Mouse (Mus musculus): ENCODE data around the gene Ufl1. TPM values are rescaled to one million over a fixed set of nuclear protein-coding genes. Genes with fewer than 3 reads are reported as not detected.
A peak's percentile ranks its signal among the peaks of the same experiment; 100 is the strongest.
"Not testable (repeated sequence)": the region's sequence is repeated elsewhere in the genome, so short reads cannot be mapped to it uniquely, and the experiment has no call there.

Ufl1 gene
- polyA plus RNA-seq (2015; fragmentation: Nextera tagmentation; extraction: Ambion mirVana), result 36.0 and 43.0 TPM in 2 replicates

- ATAC-seq, result peak; percentile 99
- peaks cover 10% of the 10 kb centered on the region for H3K36me3 ChIP-seq (ENCODE audit: control insufficient read depth, insufficient read depth, low read length)
- peak within 1 kb of the TSS; percentile 73 for H3K4me2 ChIP-seq (ENCODE audit: low read length)
- no peaks in the 10 kb centered on the region for H3K27me3 ChIP-seq (replicated peaks; ENCODE audit: control insufficient read depth, insufficient read depth, low read length)
- no peaks in the 10 kb centered on the region for H3K9me3 ChIP-seq (ENCODE audit: control insufficient read depth, low read length)
- peak within 1 kb of the TSS; percentile 99 for H3K27ac ChIP-seq (ENCODE audit: low read depth, low read length)
- peaks cover 5% of the 10 kb centered on the region for H3K4me1 ChIP-seq (ENCODE audit: control insufficient read depth, insufficient read depth, low read depth, low read length)
- WGBS, result 0% methylated on average over 29 of the region's 30 CpGs
- peak within 1 kb of the TSS; percentile 99 for H3K9ac ChIP-seq (ENCODE audit: low read depth, low read length)
- H3K4me3 ChIP-seq (ENCODE audit: low read length), result peak within 1 kb of the TSS; percentile 78
These were observed at the start of gene Ufl1 for GRCm38 (mm10) chr4:25281671-25282038. TSS of gene Ufl1 (minus strand) at chr4:25281821.

GRCm38 (mm10) chr4:25325684-25326220 lies 44.1 kb upstream of the Ufl1 start:
- no peak overlapping the region for H3K9ac ChIP-seq (ENCODE audit: low read depth, low read length)
- H3K27ac ChIP-seq (ENCODE audit: low read depth, low read length), result no peak overlapping the region
- no peak for ATAC-seq
- H3K4me2 ChIP-seq (ENCODE audit: low read length), result no peak overlapping the region
- H3K9me3 ChIP-seq (ENCODE audit: control insufficient read depth, low read length), result no peaks in the 10 kb centered on the region
- WGBS, result 90% methylated on average over 3 of the region's 3 CpGs
- H3K4me3 ChIP-seq (ENCODE audit: low read length), result no peak overlapping the region
- no peaks in the 10 kb centered on the region for H3K27me3 ChIP-seq (replicated peaks; ENCODE audit: control insufficient read depth, insufficient read depth, low read length)
- H3K36me3 ChIP-seq (ENCODE audit: control insufficient read depth, insufficient read depth, low read length), result no peaks in the 10 kb centered on the region
- no peaks in the 10 kb centered on the region for H3K4me1 ChIP-seq (ENCODE audit: control insufficient read depth, insufficient read depth, low read depth, low read length)

- no peak overlapping the region for H3K9ac ChIP-seq (ENCODE audit: low read depth, low read length)
- H3K36me3 ChIP-seq (ENCODE audit: control insufficient read depth, insufficient read depth, low read length), result no peaks in the 10 kb centered on the region
- H3K27me3 ChIP-seq (replicated peaks; ENCODE audit: control insufficient read depth, insufficient read depth, low read length), result no peaks in the 10 kb centered on the region
- no peaks in the 10 kb centered on the region for H3K9me3 ChIP-seq (ENCODE audit: control insufficient read depth, low read length)
- H3K4me1 ChIP-seq (ENCODE audit: control insufficient read depth, insufficient read depth, low read depth, low read length), result no peaks in the 10 kb centered on the region
- H3K27ac ChIP-seq (ENCODE audit: low read depth, low read length), result no peak overlapping the region
- no peak overlapping the region for H3K4me2 ChIP-seq (ENCODE audit: low read length)
- WGBS, result 74% methylated on average over 2 of the region's 2 CpGs
- no peak overlapping the region for H3K4me3 ChIP-seq (ENCODE audit: low read length)
- ATAC-seq, result no peak
These were observed 41.1 kb upstream of the Ufl1 start for GRCm38 (mm10) chr4:25322631-25323178.

GRCm38 (mm10) chr4:25313767-25314166 lies 32.1 kb upstream of the Ufl1 start:
- no peak for ATAC-seq
- Histone ChIP-seq H3K4me3 (ENCODE audit: low read length) (no peak overlapping the region), H3K9me3 (ENCODE audit: control insufficient read depth, low read length) (no peaks in the 10 kb centered on the region), H3K27ac (ENCODE audit: low read depth, low read length) (no peak overlapping the region), H3K36me3 (ENCODE audit: control insufficient read depth, insufficient read depth, low read length) (no peaks in the 10 kb centered on the region), H3K4me1 (ENCODE audit: control insufficient read depth, insufficient read depth, low read depth, low read length) (no peaks in the 10 kb centered on the region), H3K9ac (ENCODE audit: low read depth, low read length) (no peak overlapping the region), H3K27me3 (replicated peaks; ENCODE audit: control insufficient read depth, insufficient read depth, low read length) (no peaks in the 10 kb centered on the region), H3K4me2 (ENCODE audit: low read length) (no peak overlapping the region)
- 66% methylated on average over 3 of the region's 3 CpGs for WGBS

- not testable (repeated sequence) for H3K4me1 ChIP-seq (ENCODE audit: control insufficient read depth, insufficient read depth, low read depth, low read length); H3K4me3 ChIP-seq (ENCODE audit: low read length); H3K9ac ChIP-seq (ENCODE audit: low read depth, low read length); ATAC-seq; H3K27ac ChIP-seq (ENCODE audit: low read depth, low read length); H3K4me2 ChIP-seq (ENCODE audit: low read length); H3K9me3 ChIP-seq (ENCODE audit: control insufficient read depth, low read length); H3K27me3 ChIP-seq (replicated peaks; ENCODE audit: control insufficient read depth, insufficient read depth, low read length); H3K36me3 ChIP-seq (ENCODE audit: control insufficient read depth, insufficient read depth, low read length)
- 95% methylated on average over 1 of the region's 1 CpGs for WGBS
These were observed 3.4 kb upstream of the Ufl1 start for GRCm38 (mm10) chr4:25285002-25285401.

- peak; percentile 96 for ATAC-seq
- no peaks in the 10 kb centered on the region for H3K9me3 ChIP-seq (ENCODE audit: control insufficient read depth, low read length)
- H3K9ac ChIP-seq (ENCODE audit: low read depth, low read length), result peak overlapping the region; percentile 99
- peak overlapping the region; percentile 99 for H3K27ac ChIP-seq (ENCODE audit: low read depth, low read length)
- H3K4me3 ChIP-seq (ENCODE audit: low read length), result peak overlapping the region; percentile 78
- no peaks in the 10 kb centered on the region for H3K27me3 ChIP-seq (replicated peaks; ENCODE audit: control insufficient read depth, insufficient read depth, low read length)
- H3K36me3 ChIP-seq (ENCODE audit: control insufficient read depth, insufficient read depth, low read length), result peaks cover 11% of the 10 kb centered on the region
- under 1% methylated on average over 26 of the region's 32 CpGs for WGBS
- peak overlapping the region; percentile 73 for H3K4me2 ChIP-seq (ENCODE audit: low read length)
- peaks cover 5% of the 10 kb centered on the region for H3K4me1 ChIP-seq (ENCODE audit: control insufficient read depth, insufficient read depth, low read depth, low read length)
These were observed 517 bp downstream of the Ufl1 start for GRCm38 (mm10) chr4:25280938-25281670.

- H3K4me1 ChIP-seq (ENCODE audit: control insufficient read depth, insufficient read depth, low read depth, low read length), result no peaks in the 10 kb centered on the region
- no peak overlapping the region for H3K4me2 ChIP-seq (ENCODE audit: low read length)
- H3K36me3 ChIP-seq (ENCODE audit: control insufficient read depth, insufficient read depth, low read length), result peaks cover 40% of the 10 kb centered on the region
- H3K4me3 ChIP-seq (ENCODE audit: low read length), result no peak overlapping the region
- no peak overlapping the region for H3K27ac ChIP-seq (ENCODE audit: low read depth, low read length)
- no peak overlapping the region for H3K9ac ChIP-seq (ENCODE audit: low read depth, low read length)
- 93% methylated on average over 7 of the region's 7 CpGs for WGBS
- no peaks in the 10 kb centered on the region for H3K27me3 ChIP-seq (replicated peaks; ENCODE audit: control insufficient read depth, insufficient read depth, low read length)
- no peak for ATAC-seq
- H3K9me3 ChIP-seq (ENCODE audit: control insufficient read depth, low read length), result no peaks in the 10 kb centered on the region
These were observed 8.6 kb downstream of the Ufl1 start for GRCm38 (mm10) chr4:25272861-25273627.

GRCm38 (mm10) chr4:25271926-25272325 lies 9.7 kb downstream of the Ufl1 start:
- H3K27me3 ChIP-seq (replicated peaks; ENCODE audit: control insufficient read depth, insufficient read depth, low read length), result no peaks in the 10 kb centered on the region
- H3K4me1 ChIP-seq (ENCODE audit: control insufficient read depth, insufficient read depth, low read depth, low read length), result no peaks in the 10 kb centered on the region
- no peak overlapping the region for H3K4me3 ChIP-seq (ENCODE audit: low read length)
- H3K9me3 ChIP-seq (ENCODE audit: control insufficient read depth, low read length), result no peaks in the 10 kb centered on the region
- no peak overlapping the region for H3K4me2 ChIP-seq (ENCODE audit: low read length)
- WGBS, result 100% methylated on average over 1 of the region's 1 CpGs
- no peak for ATAC-seq
- H3K36me3 ChIP-seq (ENCODE audit: control insufficient read depth, insufficient read depth, low read length), result peaks cover 41% of the 10 kb centered on the region
- no peak overlapping the region for H3K27ac ChIP-seq (ENCODE audit: low read depth, low read length)
- no peak overlapping the region for H3K9ac ChIP-seq (ENCODE audit: low read depth, low read length)

- 95% methylated on average over 3 of the region's 3 CpGs for WGBS
- H3K36me3 ChIP-seq (ENCODE audit: control insufficient read depth, insufficient read depth, low read length), result peaks cover 36% of the 10 kb centered on the region
These were observed 14.5 kb downstream of the Ufl1 start for GRCm38 (mm10) chr4:25267144-25267543.

More at GRCm38 (mm10) chr4:25267144-25267543, 14.5 kb downstream of the Ufl1 start:
- no peaks in the 10 kb centered on the region for H3K4me1 ChIP-seq (ENCODE audit: control insufficient read depth, insufficient read depth, low read depth, low read length)
- H3K4me2 ChIP-seq (ENCODE audit: low read length), result no peak overlapping the region
- no peak overlapping the region for H3K9ac ChIP-seq (ENCODE audit: low read depth, low read length)
- no peaks in the 10 kb centered on the region for H3K9me3 ChIP-seq (ENCODE audit: control insufficient read depth, low read length)
- H3K4me3 ChIP-seq (ENCODE audit: low read length), result no peak overlapping the region
- ATAC-seq, result no peak
- no peak overlapping the region for H3K27ac ChIP-seq (ENCODE audit: low read depth, low read length)
- no peaks in the 10 kb centered on the region for H3K27me3 ChIP-seq (replicated peaks; ENCODE audit: control insufficient read depth, insufficient read depth, low read length)
